Mouse (Mus musculus) midbrain, embryonic 16.5 days (tissue): ENCODE measurements around the gene Triobp. TPM values are rescaled to one million over a fixed set of nuclear protein-coding genes. Genes with fewer than 3 reads are reported as not detected.

Experiments
- ATAC-seq: fragments of 200-750 bp; cut with Nextera tagmentation; 2 replicates; pipeline ENCODE4 v1.8.0; 2017; ENCODE audit warnings: moderate TSS enrichment
- H3K27ac ChIP-seq: fragments of 300-500 bp; sonication (generic); 2 replicates; pipeline ENCODE4 v1.5.1; 2014; ENCODE audit warnings: mild to moderate bottlenecking, low read length, mixed read lengths
- H3K27me3 ChIP-seq: fragments of 300-500 bp; sonication (generic); 2 replicates; pipeline ENCODE4 v1.6.1; 2014; ENCODE audit warnings: low read depth, low read length, mixed read lengths; ENCODE audit not compliant: control insufficient read depth, insufficient read depth
- H3K36me3 ChIP-seq: fragments of 300-500 bp; sonication (generic); 2 replicates; pipeline ENCODE4 v1.6.1; 2014; ENCODE audit warnings: mild to moderate bottlenecking, low read length, moderate library complexity, mixed read lengths; ENCODE audit not compliant: control insufficient read depth, insufficient read depth
- H3K4me1 ChIP-seq: fragments of 300-500 bp; sonication (generic); 2 replicates; pipeline ENCODE4 v1.6.1; 2014; ENCODE audit warnings: mild to moderate bottlenecking, low read length, mixed read lengths; ENCODE audit not compliant: control insufficient read depth, insufficient read depth
- H3K4me2 ChIP-seq: fragments of 300-500 bp; sonication (generic); 2 replicates; pipeline ENCODE4 v1.6.1; 2014; ENCODE audit warnings: mild to moderate bottlenecking, low read length, mixed read lengths
- H3K4me3 ChIP-seq: fragments of 300-500 bp; sonication (generic); 2 replicates; pipeline ENCODE4 v1.5.1; 2014; ENCODE audit warnings: low read depth, mild to moderate bottlenecking, low read length, moderate library complexity, mixed read lengths
- H3K9ac ChIP-seq: fragments of 300-500 bp; sonication (generic); 2 replicates; pipeline ENCODE4 v1.6.1; 2014; ENCODE audit warnings: low read depth, low read length, mixed read lengths
- H3K9me3 ChIP-seq: fragments of 300-500 bp; sonication (generic); replicated peaks from 2 replicates; pipeline ENCODE4 v1.6.1; 2014; ENCODE audit warnings: mild to moderate bottlenecking, low read length, mixed read lengths; ENCODE audit not compliant: control insufficient read depth, poor library complexity, severe bottlenecking
- WGBS: fragments of 180-500 bp; shearing (Covaris S2); extraction: QIAGEN DNeasy Blood & Tissue Kit; methylation state at CpG from one replicate; pipeline ENCODE4 v1.1.7; 2014; 5-methylcytosine and 5-hydroxymethylcytosine counted together
- polyA plus RNA-seq: library from polyadenylated mRNA; unstranded; fragments of >200 nt; fragmentation: Nextera tagmentation; extraction: Ambion mirVana; gene quantifications from 2 replicates; pipeline ENCODE4 v1.2.1, GENCODE M21; 2015

Triobp gene
- polyA plus RNA-seq, 1 experiment from 2014 or later, result 40.9 TPM

- no peak overlapping the region for H3K9ac ChIP-seq
- H3K9me3 ChIP-seq, result no peaks in the 10 kb centered on the region
- H3K4me2 ChIP-seq, result no peak overlapping the region
- peaks cover 20% of the 10 kb centered on the region for H3K36me3 ChIP-seq
- H3K4me3 ChIP-seq, result no peak overlapping the region
- WGBS, result 69% methylated on average over 6 of the region's 6 CpGs
- no peak overlapping the region for H3K27ac ChIP-seq
- H3K4me1 ChIP-seq, result no peaks in the 10 kb centered on the region
- H3K27me3 ChIP-seq, result no peaks in the 10 kb centered on the region
- no peak for ATAC-seq
These were observed 24.1 kb downstream of the Triobp start for GRCm38 (mm10) chr15:78971626-78972025.

- no peaks in the 10 kb centered on the region for H3K27me3 ChIP-seq
- H3K4me2 ChIP-seq, result no peak overlapping the region
- H3K4me3 ChIP-seq, result no peak overlapping the region
- no peak overlapping the region for H3K27ac ChIP-seq
- no peak for ATAC-seq
- H3K9me3 ChIP-seq, result no peaks in the 10 kb centered on the region
- 75% methylated on average over 7 of the region's 7 CpGs for WGBS
- no peak overlapping the region for H3K9ac ChIP-seq
- 0 out of 2 replicates have a peak, but pooled peaks cover 3% of the 10 kb centered on the region for H3K4me1 ChIP-seq
- H3K36me3 ChIP-seq, result peaks cover 3% of the 10 kb centered on the region
These were observed 26.4 kb downstream of the Triobp start for GRCm38 (mm10) chr15:78973950-78974349.

GRCm38 (mm10) chr15:78977676-78978159 lies 30.2 kb downstream of the Triobp start:
- Histone ChIP-seq H3K4me3 (no peak overlapping the region), H3K4me1 (peaks cover 5% of the 10 kb centered on the region; the same call in 1 of the 2 replicates), H3K36me3 (no peaks in the 10 kb centered on the region), H3K27me3 (no peaks in the 10 kb centered on the region), H3K9me3 (no peaks in the 10 kb centered on the region), H3K9ac (no peak overlapping the region), H3K4me2 (no peak overlapping the region), H3K27ac (no peak overlapping the region)
- no peak for ATAC-seq
- 86% methylated on average over 8 of the region's 8 CpGs for WGBS

- Histone ChIP-seq H3K36me3 (no peaks in the 10 kb centered on the region), H3K27ac (no peak overlapping the region), H3K4me2 (no peak overlapping the region), H3K4me3 (no peak overlapping the region), H3K9ac (0 out of 2 replicates have a peak overlapping the region, but pooled peaks have one; percentile 40), H3K27me3 (no peaks in the 10 kb centered on the region), H3K9me3 (no peaks in the 10 kb centered on the region), H3K4me1 (peaks cover 12% of the 10 kb centered on the region; the same call in 1 of the 2 replicates)
- ATAC-seq, result no peak
- WGBS, result 40% methylated on average over 4 of the region's 4 CpGs
These were observed 31.4 kb downstream of the Triobp start for GRCm38 (mm10) chr15:78978875-78979274.

- H3K4me2 ChIP-seq, result no peak overlapping the region
- peaks cover 12% of the 10 kb centered on the region; the same call in 1 of the 2 replicates for H3K4me1 ChIP-seq
- H3K27me3 ChIP-seq, result no peaks in the 10 kb centered on the region
- no peaks in the 10 kb centered on the region for H3K9me3 ChIP-seq
- H3K27ac ChIP-seq, result no peak overlapping the region
- WGBS, result 88% methylated on average over 4 of the region's 4 CpGs
- H3K4me3 ChIP-seq, result no peak overlapping the region
- no peak for ATAC-seq
- H3K36me3 ChIP-seq, result no peaks in the 10 kb centered on the region
- no peak overlapping the region for H3K9ac ChIP-seq
These were observed 32.6 kb downstream of the Triobp start for GRCm38 (mm10) chr15:78980084-78980483.

- WGBS, result under 1% methylated on average over 65 of the region's 67 CpGs
These were observed 35.3 kb downstream of the Triobp start for GRCm38 (mm10) chr15:78982658-78983435.

GRCm38 (mm10) chr15:78983436-78984285 lies 36.1 kb downstream of the Triobp start:
- no peaks in the 10 kb centered on the region for H3K9me3 ChIP-seq
- peak; percentile 37; the same call in 1 of the 2 replicates for ATAC-seq
- peak overlapping the region; percentile 47; the same call in 1 of the 2 replicates for H3K27ac ChIP-seq
- H3K36me3 ChIP-seq, result no peaks in the 10 kb centered on the region
- peak overlapping the region; percentile 43 for H3K4me3 ChIP-seq
- H3K27me3 ChIP-seq, result no peaks in the 10 kb centered on the region
- 2% methylated on average over 21 of the region's 21 CpGs for whole genome bisulfite sequencing
- peak overlapping the region; percentile 47 for H3K9ac ChIP-seq
- peaks cover 12% of the 10 kb centered on the region; the same call in 1 of the 2 replicates for H3K4me1 ChIP-seq
- H3K4me2 ChIP-seq, result peak overlapping the region; percentile 67

More at GRCm38 (mm10) chr15:78982658-78983435, 35.3 kb downstream of the Triobp start:
- peak; percentile 72 for ATAC-seq
- Histone ChIP-seq H3K4me2 (peak overlapping the region; percentile 67), H3K9ac (peak overlapping the region; percentile 47), H3K4me3 (peak overlapping the region; percentile 43), H3K4me1 (peaks cover 12% of the 10 kb centered on the region; the same call in 1 of the 2 replicates), H3K27ac (peak overlapping the region; percentile 47), H3K36me3 (no peaks in the 10 kb centered on the region), H3K9me3 (no peaks in the 10 kb centered on the region), H3K27me3 (no peaks in the 10 kb centered on the region)

GRCm38 (mm10) chr15:78984286-78984778 lies 36.8 kb downstream of the Triobp start:
- H3K9me3 ChIP-seq, result no peaks in the 10 kb centered on the region
- no peak overlapping the region for H3K4me3 ChIP-seq
- no peak overlapping the region for H3K27ac ChIP-seq
- no peaks in the 10 kb centered on the region for H3K36me3 ChIP-seq
- no peak overlapping the region for H3K9ac ChIP-seq
- H3K4me2 ChIP-seq, result peak overlapping the region; percentile 67; the same call in 1 of the 2 replicates
- no peak for ATAC-seq
- no peaks in the 10 kb centered on the region for H3K27me3 ChIP-seq
- peaks cover 9% of the 10 kb centered on the region; the same call in 1 of the 2 replicates for H3K4me1 ChIP-seq
- 54% methylated on average over 5 of the region's 5 CpGs for WGBS
